Mouse (Mus musculus) hindbrain, embryonic 15.5 days (tissue): ENCODE measurements around the gene Gm5901. TPM values are rescaled to one million over a fixed set of nuclear protein-coding genes. Genes with fewer than 3 reads are reported as not detected.
"Not testable (repeated sequence)": the region's sequence is repeated elsewhere in the genome, so short reads cannot be mapped to it uniquely, and the experiment has no call there.

Experiments
- ATAC-seq: fragments of 200-750 bp; cut with Nextera tagmentation; 2 replicates; pipeline ENCODE4 v1.8.0; 2017; ENCODE audit warnings: low read depth, moderate number of reproducible peaks, moderate TSS enrichment; ENCODE audit not compliant: low FRiP score
- H3K27ac ChIP-seq: fragments of 300-500 bp; sonication (generic); replicated peaks from 2 replicates; pipeline ENCODE4 v1.5.1; 2015; ENCODE audit warnings: mild to moderate bottlenecking, inconsistent platforms
- H3K27me3 ChIP-seq: fragments of 300-500 bp; sonication (generic); 2 replicates; pipeline ENCODE4 v1.6.1; 2015; ENCODE audit warnings: control low read depth, inconsistent platforms
- H3K36me3 ChIP-seq: fragments of 300-500 bp; sonication (generic); 2 replicates; pipeline ENCODE4 v1.6.1; 2015; ENCODE audit warnings: control low read depth, inconsistent platforms
- H3K4me1 ChIP-seq: fragments of 300-500 bp; sonication (generic); replicated peaks from 2 replicates; pipeline ENCODE4 v1.6.1; 2015; ENCODE audit warnings: control low read depth, inconsistent platforms
- H3K4me2 ChIP-seq: fragments of 300-500 bp; sonication (generic); 2 replicates; pipeline ENCODE4 v1.6.1; 2015; ENCODE audit warnings: moderate library complexity, mild to moderate bottlenecking, inconsistent platforms
- H3K4me3 ChIP-seq: fragments of 300-500 bp; sonication (generic); 2 replicates; pipeline ENCODE4 v1.5.1; 2015; ENCODE audit warnings: mild to moderate bottlenecking, inconsistent platforms
- H3K9ac ChIP-seq: fragments of 300-500 bp; sonication (generic); 2 replicates; pipeline ENCODE4 v1.6.1; 2015; ENCODE audit warnings: inconsistent platforms
- H3K9me3 ChIP-seq: fragments of 300-500 bp; sonication (generic); 2 replicates; pipeline ENCODE4 v1.6.1; 2016; ENCODE audit warnings: control low read depth, inconsistent platforms
- WGBS: fragments of 180-500 bp; shearing (Covaris S2); methylation state at CpG from one replicate; pipeline ENCODE4 v1.1.7; 2015; 5-methylcytosine and 5-hydroxymethylcytosine counted together
- polyA plus RNA-seq: library from polyadenylated mRNA; unstranded; fragments of >200 nt; fragmentation: Nextera tagmentation; extraction: Ambion mirVana; gene quantifications from 2 replicates; pipeline ENCODE4 v1.2.1, GENCODE M21; 2015

The Gm5901 gene
- polyA plus RNA-seq, 1 experiment from 2014 or later = not detected

DNA sequence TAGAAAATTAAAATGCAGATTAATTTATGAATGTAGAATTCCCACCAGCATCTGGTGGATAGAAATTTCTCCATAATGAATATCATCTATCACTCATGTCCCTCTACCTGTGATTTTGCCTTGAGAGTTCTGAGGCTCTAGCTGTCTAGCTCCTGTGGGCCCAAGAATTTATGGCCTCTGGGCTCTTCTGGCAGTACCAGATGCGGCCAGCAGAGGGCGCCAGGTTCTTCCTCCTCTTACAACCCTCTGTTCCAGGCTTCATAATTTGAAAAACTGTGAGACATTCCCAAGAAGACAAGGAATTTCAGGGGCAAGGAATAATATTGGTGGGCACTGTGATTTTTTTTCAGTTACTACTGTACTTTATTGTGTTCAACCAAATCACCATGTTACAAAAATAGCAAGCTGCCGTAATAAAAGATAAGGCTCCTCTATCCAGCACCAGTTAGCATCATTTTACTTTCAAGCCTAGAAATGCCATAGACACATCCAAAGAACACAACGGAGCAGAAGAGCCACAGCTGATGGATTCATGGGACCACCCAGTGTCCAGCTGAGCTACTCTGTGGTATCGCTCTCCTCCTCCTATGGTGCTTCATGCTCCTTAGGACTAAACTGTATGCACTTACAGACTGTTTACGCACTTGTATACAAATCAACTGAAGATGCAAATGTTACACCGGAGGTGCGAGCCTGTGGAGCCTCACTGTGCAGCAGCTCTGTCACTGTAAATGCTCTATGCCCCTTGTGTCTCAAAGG, 37.2 kb downstream of the Gm5901 start:
- not testable (repeated sequence) for H3K27ac ChIP-seq, H3K4me1 ChIP-seq, H3K9me3 ChIP-seq, ATAC-seq, H3K4me2 ChIP-seq, H3K4me3 ChIP-seq, H3K9ac ChIP-seq, H3K36me3 ChIP-seq, H3K27me3 ChIP-seq
- WGBS = 55% methylated on average over 8 of the region's 8 CpGs

DNA sequence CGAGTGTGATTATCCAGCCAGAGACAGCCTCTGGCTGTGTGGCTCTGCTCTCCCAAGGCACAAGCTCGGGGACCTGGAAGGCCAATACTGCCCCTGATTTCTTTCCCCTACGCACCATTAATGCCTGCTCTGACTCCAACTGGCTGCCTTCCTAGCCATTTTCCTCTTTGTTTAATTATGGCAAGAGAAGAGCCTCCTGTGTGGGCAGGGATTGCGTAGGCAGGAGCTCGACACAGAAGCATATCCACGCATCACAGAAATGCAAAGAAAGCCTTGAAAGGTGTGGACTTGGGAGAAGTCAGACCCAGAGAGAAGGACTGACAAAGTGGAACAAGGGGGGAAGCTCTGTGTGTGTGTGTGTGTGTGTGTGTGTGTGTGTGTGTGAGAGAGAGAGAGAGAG, 39.5 kb downstream of the Gm5901 start:
- 51% methylated on average over 6 of the region's 6 CpGs for WGBS
- Histone ChIP-seq H3K9me3 (no peaks in the 10 kb centered on the region), H3K4me2 (no peak overlapping the region), H3K9ac (no peak overlapping the region), H3K4me1 (no peaks in the 10 kb centered on the region), H3K27me3 (no peaks in the 10 kb centered on the region), H3K36me3 (no peaks in the 10 kb centered on the region), H3K4me3 (no peak overlapping the region), H3K27ac (no peak overlapping the region)
- no peak for ATAC-seq

DNA sequence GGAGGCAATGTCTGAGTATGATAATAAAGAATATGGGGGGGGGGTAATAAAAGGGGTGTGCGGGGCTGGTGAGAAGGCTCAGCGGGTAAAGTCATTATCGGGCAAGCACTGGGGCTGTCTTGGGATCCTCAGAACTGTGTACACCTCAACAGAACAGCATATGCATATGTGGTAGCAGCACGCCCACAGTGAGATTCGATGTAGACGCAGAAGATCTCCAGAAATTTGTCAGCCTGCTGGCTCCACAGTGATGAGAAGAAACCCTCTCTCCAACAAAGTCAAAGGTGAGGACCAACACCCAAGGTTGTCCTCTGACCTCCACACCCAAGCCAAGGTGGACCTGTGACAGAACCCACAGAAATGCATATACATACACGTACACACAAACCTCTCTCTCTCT, 41.7 kb downstream of the Gm5901 start:
- Histone ChIP-seq H3K9ac (no peak overlapping the region), H3K4me2 (no peak overlapping the region), H3K4me3 (no peak overlapping the region), H3K27ac (no peak overlapping the region), H3K27me3 (no peaks in the 10 kb centered on the region), H3K4me1 (no peaks in the 10 kb centered on the region), H3K9me3 (no peaks in the 10 kb centered on the region), H3K36me3 (no peaks in the 10 kb centered on the region)
- ATAC-seq = no peak
- 96% methylated on average over 7 of the region's 7 CpGs for WGBS

DNA sequence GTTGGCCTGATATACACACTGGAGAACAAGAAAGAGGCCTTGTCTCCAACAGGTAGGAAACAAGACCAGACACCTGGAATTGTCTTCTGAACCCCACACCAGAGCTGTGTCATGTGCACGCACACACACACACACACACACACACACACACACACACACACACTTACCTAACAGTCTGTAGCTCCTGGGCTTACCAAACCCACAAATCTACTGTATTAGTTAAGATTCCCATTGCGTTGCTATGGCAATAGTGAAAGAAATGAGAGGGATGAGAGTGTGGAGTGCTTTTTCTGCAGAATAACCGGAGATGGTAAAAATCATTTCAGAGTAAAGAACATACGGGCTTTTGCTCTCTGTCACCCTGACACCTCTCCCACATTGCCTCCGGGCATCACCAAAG, 43.3 kb downstream of the Gm5901 start:
- Histone ChIP-seq H3K36me3 (no peaks in the 10 kb centered on the region), H3K9ac (no peak overlapping the region), H3K4me2 (no peak overlapping the region), H3K27me3 (no peaks in the 10 kb centered on the region), H3K9me3 (no peaks in the 10 kb centered on the region), H3K27ac (no peak overlapping the region), H3K4me1 (no peaks in the 10 kb centered on the region), H3K4me3 (no peak overlapping the region)
- ATAC-seq = no peak
- WGBS = 82% methylated on average over 5 of the region's 5 CpGs

DNA sequence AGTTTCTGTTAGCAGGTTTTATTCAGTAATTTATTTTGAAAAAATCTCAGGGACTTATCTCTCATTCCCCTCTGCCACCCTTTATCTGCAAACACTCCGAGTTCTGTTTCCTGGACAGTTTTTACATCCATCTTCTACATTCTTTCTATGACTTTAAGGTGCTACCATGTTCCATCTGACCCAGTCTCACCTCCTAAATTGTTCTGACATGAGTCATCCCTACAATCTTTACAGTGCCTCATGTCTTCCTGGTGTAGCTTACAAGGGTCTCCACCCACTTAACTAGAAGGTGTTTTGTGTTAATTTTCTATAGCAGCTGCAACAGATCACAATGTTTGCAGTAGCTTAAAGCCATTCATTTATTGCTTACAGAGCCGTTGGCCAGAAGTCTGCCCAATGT, 46.1 kb downstream of the Gm5901 start:
- no peak overlapping the region for H3K27ac ChIP-seq
- no peak for ATAC-seq
- peaks cover 5% of the 10 kb centered on the region; the same call in 1 of the 2 replicates for H3K27me3 ChIP-seq
- peaks cover 11% of the 10 kb centered on the region; the same call in 1 of the 2 replicates for H3K4me1 ChIP-seq
- 69% methylated on average over 2 of the region's 2 CpGs for WGBS
- no peak overlapping the region for H3K9ac ChIP-seq
- H3K4me2 ChIP-seq = no peak overlapping the region
- no peaks in the 10 kb centered on the region for H3K9me3 ChIP-seq
- no peak overlapping the region for H3K4me3 ChIP-seq
- H3K36me3 ChIP-seq = no peaks in the 10 kb centered on the region

DNA sequence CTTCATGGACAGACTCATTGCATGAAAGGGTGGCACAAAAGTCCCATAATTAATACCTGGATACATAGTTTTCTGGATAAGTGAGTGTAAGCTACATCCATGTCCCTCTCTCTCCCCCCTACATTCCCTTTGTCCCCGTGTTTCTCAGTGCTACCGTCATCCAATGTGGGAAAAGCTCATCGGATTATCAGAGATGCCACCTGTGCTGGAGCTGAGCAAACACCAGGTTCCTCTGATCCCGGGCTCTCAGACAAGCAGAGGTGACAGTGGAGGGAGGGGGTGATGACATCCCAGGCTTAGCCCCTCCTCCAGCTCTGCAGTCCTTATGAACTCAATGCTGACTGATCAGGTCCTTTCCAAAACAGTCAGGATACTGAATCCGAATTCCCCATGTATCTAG, 49.5 kb downstream of the Gm5901 start:
- no peak overlapping the region for H3K4me3 ChIP-seq
- H3K36me3 ChIP-seq = no peaks in the 10 kb centered on the region
- 33% methylated on average over 5 of the region's 5 CpGs for WGBS
- H3K27ac ChIP-seq = no peak overlapping the region
- H3K27me3 ChIP-seq = peaks cover 7% of the 10 kb centered on the region; the same call in 1 of the 2 replicates
- H3K9me3 ChIP-seq = no peaks in the 10 kb centered on the region
- no peak overlapping the region for H3K4me2 ChIP-seq
- ATAC-seq = no peak
- peaks cover 14% of the 10 kb centered on the region; the same call in 1 of the 2 replicates for H3K4me1 ChIP-seq
- no peak overlapping the region for H3K9ac ChIP-seq

DNA sequence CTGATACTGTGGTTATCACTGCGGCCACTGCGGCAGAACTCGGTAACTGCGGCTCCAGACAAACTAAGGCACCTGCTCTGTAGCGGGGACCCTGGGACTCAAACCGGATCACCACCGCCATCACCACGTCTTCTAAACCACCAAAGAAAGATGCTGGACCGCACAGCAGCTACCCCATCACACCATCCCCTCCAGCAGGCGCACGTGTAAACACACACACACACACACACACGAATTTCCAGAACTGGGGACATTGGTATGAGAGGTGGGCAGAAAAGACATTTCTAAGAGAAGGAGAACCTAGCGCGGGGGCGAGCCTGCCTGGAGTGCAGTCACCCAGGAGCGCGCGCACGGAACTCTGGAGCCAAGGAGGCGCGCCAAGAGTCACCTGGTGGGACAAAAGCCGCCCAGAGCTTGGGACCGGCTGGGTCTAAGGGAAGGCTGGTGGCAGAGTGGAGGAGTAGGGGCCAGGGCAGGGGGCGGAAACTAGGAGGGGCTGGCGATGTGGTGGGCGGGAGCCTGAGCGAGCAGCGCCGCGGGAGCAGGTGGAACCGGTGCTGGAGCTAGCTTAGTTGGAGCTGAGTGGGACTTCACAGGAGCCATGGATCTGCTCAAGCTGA, 50.7 kb downstream of the Gm5901 start, which contains the start of gene Cckbr:
TSS of gene Cckbr (plus strand) at position 308 of the 620 bp plus-strand sequence.
- Histone ChIP-seq H3K36me3 (no peaks in the 10 kb centered on the region), H3K4me2 (peak within 1 kb of the TSS; percentile 91), H3K27ac (0 out of 2 replicates have a peak within 1 kb of the TSS, but pooled peaks have one; percentile 14), H3K9me3 (no peaks in the 10 kb centered on the region), H3K4me3 (peak within 1 kb of the TSS; percentile 62), H3K27me3 (peaks cover 7% of the 10 kb centered on the region; the same call in 1 of the 2 replicates), H3K4me1 (peaks cover 14% of the 10 kb centered on the region; the same call in 1 of the 2 replicates), H3K9ac (peak within 1 kb of the TSS; percentile 58)
- peak; percentile 90 for ATAC-seq
- 1% methylated on average over 31 of the region's 31 CpGs for WGBS

DNA sequence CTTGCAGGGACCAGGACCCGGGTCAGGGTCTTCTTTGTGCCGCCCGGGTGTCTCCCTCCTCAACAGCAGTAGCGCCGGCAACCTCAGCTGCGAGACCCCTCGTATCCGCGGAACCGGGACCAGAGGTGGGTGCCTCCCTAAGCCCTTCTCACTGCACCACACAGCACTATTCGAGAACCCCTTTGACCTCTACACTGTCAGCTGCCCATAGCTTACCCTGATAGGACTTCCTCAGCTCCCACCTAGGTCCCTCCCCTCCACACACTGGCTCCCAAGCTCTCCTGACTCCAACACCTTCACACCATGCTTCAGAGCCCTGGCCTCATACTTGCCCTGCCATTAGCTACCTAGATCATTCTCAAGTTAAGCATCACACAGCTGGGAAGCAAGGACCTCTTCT, 51.2 kb downstream of the Gm5901 start:
- peak overlapping the region; percentile 58 for H3K9ac ChIP-seq
- no peaks in the 10 kb centered on the region for H3K36me3 ChIP-seq
- WGBS = under 1% methylated on average over 11 of the region's 11 CpGs
- H3K27ac ChIP-seq = 0 out of 2 replicates have a peak overlapping the region, but pooled peaks have one; percentile 14
- H3K9me3 ChIP-seq = no peaks in the 10 kb centered on the region
- H3K27me3 ChIP-seq = peaks cover 7% of the 10 kb centered on the region; the same call in 1 of the 2 replicates
- ATAC-seq = peak; percentile 68
- peak overlapping the region; percentile 91 for H3K4me2 ChIP-seq
- peaks cover 14% of the 10 kb centered on the region; the same call in 1 of the 2 replicates for H3K4me1 ChIP-seq
- H3K4me3 ChIP-seq = peak overlapping the region; percentile 62

Other genes starting within 250 kb of the Gm5901 start
- gene Olfr683, start 228.0 kb upstream of the Gm5901 start, polyA plus RNA-seq = not detected in 2 replicates
- gene Olfr684, start 211.4 kb upstream of the Gm5901 start, polyA plus RNA-seq = not detected in 2 replicates
- not detected in 2 replicates for gene Olfr685, start 189.0 kb upstream of the Gm5901 start, polyA plus RNA-seq
- gene Olfr686, start 167.6 kb upstream of the Gm5901 start, polyA plus RNA-seq = not detected in 2 replicates
- not detected in 2 replicates for gene Olfr688, start 86.9 kb upstream of the Gm5901 start, polyA plus RNA-seq
- 0.03 and 0.05 TPM in 2 replicates for gene Olfr689, start 63.9 kb upstream of the Gm5901 start, polyA plus RNA-seq
- gene Olfr690, start 40.9 kb upstream of the Gm5901 start, polyA plus RNA-seq = not detected in 2 replicates
- 0.12 and 0.16 TPM in 2 replicates for gene Olfr691, start 32.8 kb upstream of the Gm5901 start, polyA plus RNA-seq
- not detected in 2 replicates for gene Olfr692, start 6.8 kb upstream of the Gm5901 start, polyA plus RNA-seq
- gene Fam160a2, start 25.0 kb downstream of the Gm5901 start, polyA plus RNA-seq = 43.7 and 45.1 TPM in 2 replicates
- gene Cnga4, start 29.5 kb downstream of the Gm5901 start, polyA plus RNA-seq = 0.08 and 0.12 TPM in 2 replicates
- gene Cckbr, start 50.7 kb downstream of the Gm5901 start, polyA plus RNA-seq = 5.2 and 5.5 TPM in 2 replicates
- 37.6 and 41.2 TPM in 2 replicates for gene Cavin3, start 107.3 kb downstream of the Gm5901 start, polyA plus RNA-seq
- gene Smpd1, start 179.3 kb downstream of the Gm5901 start, polyA plus RNA-seq = 88.5 and 94.2 TPM in 2 replicates
- gene Apbb1, start 206.6 kb downstream of the Gm5901 start, polyA plus RNA-seq = 294 and 330 TPM in 2 replicates
- 0.39 TPM in 1 of 2 replicates, not detected in the other for gene Hpx, start 225.1 kb downstream of the Gm5901 start, polyA plus RNA-seq